ENCODE assay signal across 10 mouse cellular contexts in genomic region chr1:181233734-181234133, GRCm38 (mm10). TPM values are rescaled to one million over a fixed set of nuclear protein-coding genes. Genes with fewer than 3 reads are reported as not detected.
A peak's percentile ranks its signal among the peaks of the same experiment; 100 is the strongest.
DNase-seq lines count a peak whose midpoint lies in the region; ATAC-seq and TF ChIP-seq lines count a peak whose summit lies in the region.
"Had no signal": no experiment of that assay in that cellular context is flagged by ENCODE, and none has a peak within 500 bp of the region (broad histone marks: within the 10 kb centered on the region; RNA-seq: fewer than 3 reads in every experiment).

No protein-coding gene starts in this region.

- H3K4me2 ChIP-seq in kidney, embryonic 15.5 days, result peak overlapping the region; percentile 40; the same call in 1 of the 2 replicates
- peak overlapping the region; percentile 25 for H3K4me2 ChIP-seq in liver, embryonic 14.5 days (ENCODE audit: low read depth)
- H3K4me2 ChIP-seq: hindbrain, embryonic 12.5 days; midbrain, embryonic 12.5 days had no signal

- no peak for DNase-seq in heart, embryonic 10.5 days (ENCODE audit: low spot score)
- no peak for DNase-seq in heart, adult 18-20 months
- DNase-seq in kidney, postnatal 14 days, result no peak
- DNase-seq in liver, embryonic 14.5 days (ENCODE audit: low read depth in 3 of 3, low spot score in 3 of 3), result no peak
- no peak for DNase-seq in adrenal gland, postnatal 36 days
- DNase-seq in spleen, adult 12 weeks (ENCODE audit: low spot score), result no peak

- no peak for TF ChIP-seq POLR2A in bone marrow macrophage, adult 2 months (IDR thresholded peaks at IDR 0.05; ENCODE audit: borderline replicate concordance, low read depth, low read length)

- no peak overlapping the region for H3K9ac ChIP-seq in kidney, embryonic 15.5 days
- no peak overlapping the region for H3K9ac ChIP-seq in liver, embryonic 14.5 days (replicated peaks)
- H3K9ac ChIP-seq: hindbrain, embryonic 12.5 days; midbrain, embryonic 12.5 days had no signal

- H3K9me3 ChIP-seq in heart, embryonic 10.5 days, result no peaks in the 10 kb centered on the region
- H3K9me3 ChIP-seq in kidney, embryonic 15.5 days (replicated peaks), result no peaks in the 10 kb centered on the region
- H3K9me3 ChIP-seq in liver, embryonic 14.5 days (ENCODE audit: control insufficient read depth, low read length), result no peaks in the 10 kb centered on the region
- H3K9me3 ChIP-seq: hindbrain, embryonic 12.5 days; midbrain, embryonic 12.5 days had no signal

- 82% methylated on average over 6 of the region's 6 CpGs for WGBS in heart, embryonic 10.5 days
- 87% methylated on average over 6 of the region's 6 CpGs for WGBS in kidney, embryonic 15.5 days
- WGBS in liver, embryonic 14.5 days (ENCODE audit: insufficient replicate concordance), result 65% methylated on average over 6 of the region's 6 CpGs

- TF ChIP-seq EP300 in liver, embryonic 14.5 days (IDR thresholded peaks at IDR 0.05; ENCODE audit: low read depth), result no peak

- H3K4me3 ChIP-seq in heart, embryonic 10.5 days, result no peak overlapping the region; the same call in 1 of the 2 replicates
- H3K4me3 ChIP-seq in kidney, embryonic 15.5 days (replicated peaks), result no peak overlapping the region; the same call in 1 of the 2 replicates
- H3K4me3 ChIP-seq in bone marrow macrophage, adult 2 months (ENCODE audit: insufficient read depth, low read length), result peak overlapping the region; percentile 67
- H3K4me3 ChIP-seq in liver, embryonic 14.5 days (ENCODE audit: insufficient read depth in 1 of 2, low read depth in 2 of 2, low read length in 2 of 2), result 0 out of 4 replicates have a peak overlapping the region, but pooled peaks of 1 of the 2 experiments have one; percentile 13
- H3K4me3 ChIP-seq: hindbrain, embryonic 12.5 days; midbrain, embryonic 12.5 days had no signal

- H3K4me1 ChIP-seq in heart, embryonic 10.5 days, result peaks cover 32% of the 10 kb centered on the region
- H3K4me1 ChIP-seq in kidney, embryonic 15.5 days, result peaks cover 28% of the 10 kb centered on the region
- H3K4me1 ChIP-seq in bone marrow macrophage, adult 2 months (ENCODE audit: control insufficient read depth, insufficient read depth, low read length), result peaks cover 66% of the 10 kb centered on the region
- peaks cover 25 to 38% of the 10 kb centered on the region in 2 experiments for H3K4me1 ChIP-seq in liver, embryonic 14.5 days (replicated peaks; ENCODE audit: control insufficient read depth in 2 of 2, insufficient read depth in 2 of 2, low read length in 1 of 2)

- ATAC-seq in kidney, embryonic 15.5 days (replicated peaks; ENCODE audit: low FRiP score), result no peak
- ATAC-seq in liver, embryonic 14.5 days (ENCODE audit: insufficient read depth), result no peak

- no peak for TF ChIP-seq CTCF in bone marrow macrophage, adult 2 months (IDR thresholded peaks at IDR 0.05; ENCODE audit: low read depth, low read length)
- TF ChIP-seq CTCF in liver, embryonic 14.5 days (IDR thresholded peaks at IDR 0.05; ENCODE audit: low read depth), result no peak

- no peaks in the 10 kb centered on the region for H3K36me3 ChIP-seq in heart, embryonic 10.5 days
- no peaks in the 10 kb centered on the region for H3K36me3 ChIP-seq in kidney, embryonic 15.5 days
- no peaks in the 10 kb centered on the region for H3K36me3 ChIP-seq in liver, embryonic 14.5 days (replicated peaks; ENCODE audit: control insufficient read depth, insufficient read depth, low read depth)
- H3K36me3 ChIP-seq: hindbrain, embryonic 12.5 days; midbrain, embryonic 12.5 days had no signal

- no peaks in the 10 kb centered on the region for H3K27me3 ChIP-seq in heart, embryonic 10.5 days (ENCODE audit: insufficient read depth, poor library complexity, severe bottlenecking)
- H3K27me3 ChIP-seq in kidney, embryonic 15.5 days, result no peaks in the 10 kb centered on the region
- H3K27me3 ChIP-seq in liver, embryonic 14.5 days (ENCODE audit: control insufficient read depth, insufficient read depth, low read length), result no peaks in the 10 kb centered on the region
- H3K27me3 ChIP-seq: hindbrain, embryonic 12.5 days; midbrain, embryonic 12.5 days had no signal

- peak overlapping the region; percentile 83 for H3K27ac ChIP-seq in heart, embryonic 10.5 days
- peak overlapping the region; percentile 55 for H3K27ac ChIP-seq in kidney, embryonic 15.5 days
- H3K27ac ChIP-seq in bone marrow macrophage, adult 2 months (ENCODE audit: insufficient read depth, low read depth, low read length), result peak overlapping the region; percentile 97
- H3K27ac ChIP-seq in liver, embryonic 14.5 days, result no peak overlapping the region; the same call in 1 of the 2 replicates
- H3K27ac ChIP-seq: hindbrain, embryonic 12.5 days; midbrain, embryonic 12.5 days had no signal

RNA-seq across cellular contexts. Expression of gene Wdr26, which starts 21.9 kb away (rescaled TPM):
- polyA plus RNA-seq in heart, embryonic 10.5 days (2016; fragmentation: Nextera tagmentation; extraction: Ambion mirVana), result 24.4 and 26.3 TPM in 2 replicates
- total RNA-seq in heart, adult 18-20 months (2021), result 10 to 100 TPM; 90.9 to 94.5 TPM
- polyA plus RNA-seq in kidney, embryonic 15.5 days (2015; fragmentation: Nextera tagmentation; extraction: Ambion mirVana), result 36.2 and 38.7 TPM in 2 replicates
- 226 and 227 TPM in 2 replicates for polyA plus RNA-seq in bone marrow macrophage, adult 2 months (2012; ENCODE audit: insufficient read depth, insufficient read length, missing spikeins)
- polyA plus RNA-seq in liver, embryonic 14.5 days (2012; rRNA removed), result 47.8 and 68.9 TPM in 2 replicates
- 57.8 and 64.4 TPM in 2 replicates for polyA plus RNA-seq in liver, embryonic 14.5 days (2014; fragmentation: Nextera tagmentation; extraction: Ambion mirVana)
- 100 to 1,000 TPM; 139 to 142 TPM for total RNA-seq in adrenal gland, postnatal 36 days (2021)
